Mouse (Mus musculus) neural tube, embryonic 10.5 days (tissue): ENCODE measurements around the gene Rhof.

ENCODE experiments used
- DNase-seq: peaks from one replicate; pipeline ENCODE4 v3.0.0-alpha.2; 2017; ENCODE audit warnings: low spot score; ENCODE audit errors: extremely low spot score

Rhof gene

GRCm38 (mm10) chr5:123135471-123136360 is 3.2 kb upstream of the Rhof start:
- DNase-seq: peak; percentile 59

- no peak for DNase-seq
These were observed 2.4 kb upstream of the Rhof start for GRCm38 (mm10) chr5:123134875-123135382.

GRCm38 (mm10) chr5:123134186-123134874 is 1.8 kb upstream of the Rhof start:
- DNase-seq: no peak

- DNase-seq: no peak
These were observed 1.3 kb upstream of the Rhof start for GRCm38 (mm10) chr5:123133784-123134143.

- DNase-seq: peak; percentile 93
These were observed 741 bp upstream of the Rhof start for GRCm38 (mm10) chr5:123133083-123133783.

- no peak for DNase-seq
These were observed 1.7 kb downstream of the Rhof start for GRCm38 (mm10) chr5:123130814-123131148.

GRCm38 (mm10) chr5:123130030-123130813 is 2.3 kb downstream of the Rhof start:
- no peak for DNase-seq

GRCm38 (mm10) chr5:123129170-123129757 is 3.2 kb downstream of the Rhof start:
- no peak for DNase-seq

GRCm38 (mm10) chr5:123128426-123129169 is 3.9 kb downstream of the Rhof start:
- DNase-seq: no peak

GRCm38 (mm10) chr5:123127031-123127430 is 5.5 kb downstream of the Rhof start:
- no peak for DNase-seq

GRCm38 (mm10) chr5:123125638-123126406 is 6.7 kb downstream of the Rhof start:
- no peak for DNase-seq

- no peak for DNase-seq
These were observed 7.4 kb downstream of the Rhof start for GRCm38 (mm10) chr5:123125105-123125504.

- no peak for DNase-seq
These were observed 10.3 kb downstream of the Rhof start for GRCm38 (mm10) chr5:123122181-123122580.

- no peak for DNase-seq
These were observed 11.8 kb downstream of the Rhof start for GRCm38 (mm10) chr5:123120624-123121215.

GRCm38 (mm10) chr5:123118826-123119225 is 13.7 kb downstream of the Rhof start:
- DNase-seq: no peak

- DNase-seq: no peak
These were observed 14.7 kb downstream of the Rhof start for GRCm38 (mm10) chr5:123117773-123118172.

GRCm38 (mm10) chr5:123117257-123117656 is 15.2 kb downstream of the Rhof start:
- DNase-seq: peak; percentile 82

- no peak for DNase-seq
These were observed 16.4 kb downstream of the Rhof start for GRCm38 (mm10) chr5:123116080-123116479.

GRCm38 (mm10) chr5:123114924-123115323 is 17.6 kb downstream of the Rhof start:
- DNase-seq: peak; percentile 30
